Mouse (Mus musculus): ENCODE data around the gene Fam107b. TPM values are rescaled to one million over a fixed set of nuclear protein-coding genes. Genes with fewer than 3 reads are reported as not detected.

Gene Fam107b
- polyA plus RNA-seq, 1 experiment from 2014 or later: 41.2 TPM

GRCm38 (mm10) chr2:3777696-3778095, 207.4 kb downstream of the Fam107b start:
- Histone ChIP-seq H3K9me3 (ENCODE audit: low read depth, low read length) (no peaks in the 10 kb centered on the region), H3K36me3 (ENCODE audit: insufficient read depth) (peaks cover 16% of the 10 kb centered on the region; the same call in 1 of the 2 replicates), H3K4me3 (ENCODE audit: low read depth, low read length) (no peak overlapping the region), H3K4me1 (ENCODE audit: insufficient read depth) (no peaks in the 10 kb centered on the region), H3K27me3 (ENCODE audit: insufficient read depth, low read length) (no peaks in the 10 kb centered on the region), H3K27ac (ENCODE audit: low read depth) (no peak overlapping the region), H3K4me2 (no peak overlapping the region), H3K9ac (no peak overlapping the region)
- ATAC-seq (ENCODE audit: insufficient read depth) (no peak), DNase-seq (no peak)
- TF ChIP-seq CTCF (IDR thresholded peaks at IDR 0.05; ENCODE audit: low read depth): no peak
- WGBS: 72% methylated on average over 6 of the region's 6 CpGs

- no peaks in the 10 kb centered on the region for H3K27me3 ChIP-seq (ENCODE audit: insufficient read depth, low read length)
- no peak overlapping the region for H3K4me3 ChIP-seq (ENCODE audit: low read depth, low read length)
- TF ChIP-seq CTCF (IDR thresholded peaks at IDR 0.05; ENCODE audit: low read depth): no peak
- no peak overlapping the region for H3K4me2 ChIP-seq
- H3K9me3 ChIP-seq (ENCODE audit: low read depth, low read length): no peaks in the 10 kb centered on the region
- no peaks in the 10 kb centered on the region for H3K4me1 ChIP-seq (ENCODE audit: insufficient read depth)
- H3K9ac ChIP-seq: no peak overlapping the region
- 70% methylated on average over 8 of the region's 8 CpGs for WGBS
- no peak overlapping the region for H3K27ac ChIP-seq (ENCODE audit: low read depth)
- ATAC-seq (ENCODE audit: insufficient read depth): no peak
- no peak for DNase-seq
- H3K36me3 ChIP-seq (ENCODE audit: insufficient read depth): 0 out of 2 replicates have a peak, but pooled peaks cover 5% of the 10 kb centered on the region
These were observed 215.3 kb downstream of the Fam107b start for GRCm38 (mm10) chr2:3785546-3785945.

GRCm38 (mm10) chr2:3787752-3788423, 217.6 kb downstream of the Fam107b start:
- Histone ChIP-seq H3K4me3 (ENCODE audit: low read depth, low read length) (no peak overlapping the region), H3K36me3 (ENCODE audit: insufficient read depth) (no peaks in the 10 kb centered on the region), H3K9me3 (ENCODE audit: low read depth, low read length) (no peaks in the 10 kb centered on the region), H3K4me2 (no peak overlapping the region), H3K9ac (no peak overlapping the region), H3K27me3 (ENCODE audit: insufficient read depth, low read length) (no peaks in the 10 kb centered on the region), H3K27ac (ENCODE audit: low read depth) (no peak overlapping the region), H3K4me1 (ENCODE audit: insufficient read depth) (no peaks in the 10 kb centered on the region)
- ATAC-seq (ENCODE audit: insufficient read depth) (no peak), DNase-seq (no peak)
- no peak for TF ChIP-seq CTCF (IDR thresholded peaks at IDR 0.05; ENCODE audit: low read depth)

- ATAC-seq (ENCODE audit: insufficient read depth) (no peak), DNase-seq (no peak)
- Histone ChIP-seq H3K27ac (ENCODE audit: low read depth) (no peak overlapping the region), H3K4me2 (no peak overlapping the region), H3K27me3 (ENCODE audit: insufficient read depth, low read length) (no peaks in the 10 kb centered on the region), H3K4me1 (ENCODE audit: insufficient read depth) (no peaks in the 10 kb centered on the region), H3K4me3 (ENCODE audit: low read depth, low read length) (no peak overlapping the region), H3K36me3 (ENCODE audit: insufficient read depth) (no peaks in the 10 kb centered on the region), H3K9ac (no peak overlapping the region), H3K9me3 (ENCODE audit: low read depth, low read length) (no peaks in the 10 kb centered on the region)
- 77% methylated on average over 3 of the region's 3 CpGs for WGBS
- TF ChIP-seq CTCF (IDR thresholded peaks at IDR 0.05; ENCODE audit: low read depth): no peak
These were observed 218.1 kb downstream of the Fam107b start for GRCm38 (mm10) chr2:3788424-3788786.

GRCm38 (mm10) chr2:3796543-3796942, 226.3 kb downstream of the Fam107b start:
- ATAC-seq (ENCODE audit: insufficient read depth) (no peak), DNase-seq (no peak)
- Histone ChIP-seq H3K27ac (ENCODE audit: low read depth) (no peak overlapping the region), H3K9me3 (ENCODE audit: low read depth, low read length) (no peaks in the 10 kb centered on the region), H3K9ac (no peak overlapping the region), H3K4me2 (no peak overlapping the region), H3K27me3 (ENCODE audit: insufficient read depth, low read length) (no peaks in the 10 kb centered on the region), H3K4me3 (ENCODE audit: low read depth, low read length) (no peak overlapping the region), H3K4me1 (ENCODE audit: insufficient read depth) (no peaks in the 10 kb centered on the region), H3K36me3 (ENCODE audit: insufficient read depth) (no peaks in the 10 kb centered on the region)
- TF ChIP-seq CTCF (IDR thresholded peaks at IDR 0.05; ENCODE audit: low read depth): no peak
- 66% methylated on average over 5 of the region's 5 CpGs for WGBS

- Histone ChIP-seq H3K4me2 (peak overlapping the region; percentile 55), H3K9me3 (ENCODE audit: low read depth, low read length) (no peaks in the 10 kb centered on the region), H3K9ac (0 out of 2 replicates have a peak overlapping the region, but pooled peaks have one; percentile 13), H3K27ac (ENCODE audit: low read depth) (no peak overlapping the region), H3K27me3 (ENCODE audit: insufficient read depth, low read length) (no peaks in the 10 kb centered on the region), H3K4me1 (ENCODE audit: insufficient read depth) (no peaks in the 10 kb centered on the region), H3K4me3 (ENCODE audit: low read depth, low read length) (peak overlapping the region; percentile 21; the same call in 1 of the 2 replicates), H3K36me3 (ENCODE audit: insufficient read depth) (no peaks in the 10 kb centered on the region)
- peak; percentile 80 for DNase-seq
- peak; percentile 75 for TF ChIP-seq CTCF (IDR thresholded peaks at IDR 0.05; ENCODE audit: low read depth)
- peak; percentile 75 for ATAC-seq (ENCODE audit: insufficient read depth)
- 13% methylated on average over 18 of the region's 18 CpGs for WGBS
These were observed 229.7 kb downstream of the Fam107b start for GRCm38 (mm10) chr2:3799767-3800554.

GRCm38 (mm10) chr2:3800555-3800878, 230.2 kb downstream of the Fam107b start:
- H3K9ac ChIP-seq: no peak overlapping the region
- WGBS: 52% methylated on average over 5 of the region's 5 CpGs
- no peaks in the 10 kb centered on the region for H3K4me1 ChIP-seq (ENCODE audit: insufficient read depth)
- TF ChIP-seq CTCF (IDR thresholded peaks at IDR 0.05; ENCODE audit: low read depth): no peak
- no peak overlapping the region for H3K4me3 ChIP-seq (ENCODE audit: low read depth, low read length)
- no peak overlapping the region for H3K4me2 ChIP-seq
- no peaks in the 10 kb centered on the region for H3K27me3 ChIP-seq (ENCODE audit: insufficient read depth, low read length)
- no peaks in the 10 kb centered on the region for H3K36me3 ChIP-seq (ENCODE audit: insufficient read depth)
- H3K9me3 ChIP-seq (ENCODE audit: low read depth, low read length): no peaks in the 10 kb centered on the region
- ATAC-seq (ENCODE audit: insufficient read depth) (no peak), DNase-seq (no peak)
- H3K27ac ChIP-seq (ENCODE audit: low read depth): no peak overlapping the region

Measured in lung, embryonic 14.5 days (tissue).